Mouse (Mus musculus) right cerebral cortex, postnatal 4 days (tissue): ENCODE data around the gene Acap2.

Experiments used
- DNase-seq: peaks from one replicate; pipeline ENCODE4 v3.0.0-alpha.2; 2022

Gene Acap2

DNA sequence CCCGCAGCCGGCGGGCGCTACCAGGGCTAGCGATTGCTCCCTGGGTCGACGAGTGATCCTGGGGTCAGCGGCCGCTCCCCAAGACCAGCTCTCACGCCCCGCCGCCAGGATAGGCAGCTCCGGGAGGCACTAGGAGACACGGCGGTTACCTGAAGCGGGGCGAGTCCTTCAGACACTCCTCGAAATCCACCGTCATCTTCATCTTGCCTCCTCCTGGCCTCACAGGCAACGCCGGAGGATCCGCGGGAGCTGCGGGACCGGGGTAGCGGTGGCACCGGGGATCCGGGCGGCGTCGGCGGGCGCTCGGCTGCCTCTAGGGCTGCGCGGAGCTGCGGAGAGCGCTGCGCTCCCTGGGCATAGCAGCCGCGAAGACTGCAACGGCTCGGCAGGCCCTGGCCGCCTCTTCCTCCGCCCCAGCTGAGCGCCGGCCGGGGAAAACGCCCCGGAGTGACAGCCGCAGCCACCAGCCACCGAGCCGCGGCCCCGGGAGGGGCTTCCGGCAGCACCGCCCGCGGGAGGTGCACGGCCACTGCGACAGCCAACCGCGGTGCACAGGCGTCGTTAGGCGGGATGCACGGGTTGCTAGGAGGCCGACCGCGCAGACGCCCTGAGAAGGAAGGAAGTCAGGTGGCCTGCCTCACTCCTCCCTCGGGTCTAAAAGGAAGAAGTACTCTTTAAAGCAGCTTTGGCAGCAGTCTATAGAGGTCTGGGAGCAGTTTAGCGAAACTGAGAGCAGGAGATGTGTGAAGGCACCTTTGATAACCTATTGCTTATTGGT is at the start of gene Acap2:
Gene Acap2, minus strand, starts transcription at position 456 of the 778 bp plus-strand sequence.
- DNase-seq: peak; percentile 95

- DNase-seq: no peak
Observed at GRCm38 (mm10) chr16:31249401-31249800, 48.4 kb upstream of the Acap2 start.

- no peak for DNase-seq
Observed at GRCm38 (mm10) chr16:31248717-31249116, 47.7 kb upstream of the Acap2 start.

DNA sequence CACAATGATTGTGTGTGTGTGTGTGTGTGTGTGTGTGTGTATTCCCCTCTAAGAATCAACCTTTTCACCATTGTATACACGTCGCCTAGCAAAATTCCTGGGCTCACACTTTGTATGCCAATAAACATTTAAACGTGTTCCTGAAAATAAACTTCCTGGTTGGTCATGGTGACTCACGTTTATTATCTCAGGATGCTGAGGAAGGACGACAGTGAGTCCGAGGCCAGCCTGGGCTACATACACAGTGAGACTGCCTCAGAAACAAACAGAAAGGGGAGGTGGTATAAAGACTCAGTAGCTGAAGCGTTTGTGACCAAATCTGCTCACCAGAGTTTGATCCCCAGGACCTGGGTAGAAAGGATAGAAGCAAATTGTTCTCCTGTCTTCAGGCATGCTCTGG is 46.4 kb upstream of the Acap2 start:
- no peak for DNase-seq

DNA sequence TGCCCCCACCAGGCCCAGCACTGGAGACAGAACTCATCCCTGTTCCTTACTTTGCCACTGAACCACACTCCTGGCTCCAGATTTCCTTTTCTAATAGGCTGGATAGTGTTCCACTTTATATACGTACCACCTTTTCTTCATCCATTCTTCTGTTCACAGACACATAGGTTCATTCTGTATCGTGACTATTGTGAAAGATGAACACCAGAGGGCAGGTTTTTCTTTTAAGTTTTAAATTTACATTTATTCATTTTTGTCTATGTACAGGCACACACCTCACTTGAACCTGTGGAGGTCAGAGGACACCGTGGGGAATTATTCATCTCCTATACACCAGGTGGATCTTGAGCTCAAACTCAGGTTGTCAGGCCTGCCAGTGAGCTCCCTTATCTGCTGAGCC is 43.0 kb upstream of the Acap2 start:
- no peak for DNase-seq

- no peak for DNase-seq
Observed at GRCm38 (mm10) chr16:31241433-31241832, 40.4 kb upstream of the Acap2 start.

DNA sequence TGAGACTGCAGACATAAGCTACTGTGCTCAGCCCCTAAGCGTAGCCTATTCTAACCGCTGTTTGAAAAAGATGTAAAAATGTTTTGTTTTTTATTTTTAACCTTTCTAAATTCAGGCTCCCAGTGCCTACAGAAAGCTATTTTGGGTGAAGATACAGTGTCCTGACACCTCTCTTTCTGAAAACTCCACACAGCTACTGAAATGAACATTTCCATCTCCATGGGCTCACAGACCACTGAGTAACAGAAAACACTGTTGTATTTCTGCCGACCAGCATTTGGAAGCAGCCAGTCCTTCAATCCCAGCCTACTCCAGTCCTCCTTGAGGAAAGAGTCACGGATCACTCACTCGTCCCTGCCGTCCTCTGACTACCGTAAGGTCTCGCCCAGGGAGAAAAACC is 39.5 kb upstream of the Acap2 start:
- no peak for DNase-seq

DNA sequence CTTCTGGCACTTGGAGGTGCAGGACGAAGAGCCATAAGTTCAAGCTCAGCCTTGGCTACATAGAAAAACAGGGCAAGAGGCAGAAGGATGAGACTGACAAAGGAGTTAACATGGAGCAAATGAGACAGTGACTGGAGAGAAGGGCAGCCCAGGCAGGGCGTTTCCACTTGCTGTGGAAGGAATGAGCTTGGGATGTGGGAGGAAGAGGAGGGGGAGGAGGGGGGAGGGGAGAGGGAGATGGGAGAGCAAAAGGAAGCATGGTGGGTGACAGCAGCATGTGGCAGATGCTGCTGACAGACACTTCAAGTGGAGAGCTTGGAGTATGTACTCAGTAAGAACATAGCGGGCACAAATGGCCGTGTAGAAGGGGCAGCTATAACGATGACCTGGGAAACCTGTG is 37.2 kb upstream of the Acap2 start:
- no peak for DNase-seq

GRCm38 (mm10) chr16:31235457-31236310 is 34.6 kb upstream of the Acap2 start:
- no peak for DNase-seq

- no peak for DNase-seq
Observed at GRCm38 (mm10) chr16:31234808-31235456, 33.9 kb upstream of the Acap2 start.

DNA sequence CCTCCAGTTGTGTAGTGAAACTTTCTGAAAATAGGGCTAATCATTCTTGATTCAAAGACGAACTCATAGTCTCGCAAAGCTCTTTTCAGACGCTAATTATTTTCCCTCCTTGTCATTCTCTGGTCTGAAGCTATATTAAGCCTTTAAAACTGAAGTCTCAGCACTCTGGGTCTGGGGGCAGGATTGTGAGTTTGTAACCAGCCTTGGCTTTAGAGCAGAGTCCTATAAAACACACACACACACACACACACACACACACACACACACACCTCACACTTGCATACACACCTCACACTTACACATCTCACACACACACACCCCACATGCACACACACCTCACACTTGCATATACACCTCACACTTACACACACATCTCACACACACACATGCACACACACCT is 33.3 kb upstream of the Acap2 start:
- no peak for DNase-seq

- DNase-seq: no peak
Observed at GRCm38 (mm10) chr16:31233541-31234339, 32.7 kb upstream of the Acap2 start.

- DNase-seq: no peak
Observed at GRCm38 (mm10) chr16:31233167-31233498, 32.1 kb upstream of the Acap2 start.

DNA sequence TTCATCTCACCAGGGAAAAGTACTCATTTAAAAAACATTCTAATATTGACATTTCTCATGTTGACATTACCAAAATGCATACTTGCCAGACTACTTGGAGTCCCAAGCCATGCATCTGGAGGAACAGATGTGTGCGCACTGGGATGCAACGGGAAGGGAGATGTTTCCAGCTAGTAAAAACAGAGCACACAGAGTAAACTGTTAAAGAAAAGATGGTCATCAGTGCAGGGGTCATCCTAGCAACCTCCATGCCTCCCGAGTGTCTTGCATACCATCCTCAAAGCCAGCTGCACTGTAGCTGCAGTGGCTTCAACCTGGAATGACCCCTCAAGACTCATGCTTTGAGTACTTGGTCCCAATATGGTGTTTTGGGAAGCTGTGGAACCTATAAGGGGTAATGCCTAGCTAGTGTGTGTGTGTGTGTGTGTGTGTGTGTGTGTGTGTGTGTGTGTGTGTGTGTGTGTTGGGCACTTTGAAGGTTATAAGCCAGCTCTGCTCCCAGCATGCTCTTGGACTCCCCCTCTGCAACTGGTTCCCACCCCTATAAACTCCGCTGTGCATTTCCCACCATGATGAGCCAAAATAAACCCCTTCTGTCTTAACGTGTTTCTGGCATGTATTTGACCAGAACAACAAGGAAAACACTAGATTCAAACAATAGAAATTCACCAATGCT is 31.6 kb upstream of the Acap2 start:
- no peak for DNase-seq

GRCm38 (mm10) chr16:31231591-31231990 is 30.5 kb upstream of the Acap2 start:
- DNase-seq: no peak

- DNase-seq: no peak
Observed at GRCm38 (mm10) chr16:31227746-31228145, 26.7 kb upstream of the Acap2 start.

GRCm38 (mm10) chr16:31215271-31215670 is 14.2 kb upstream of the Acap2 start:
- no peak for DNase-seq

- no peak for DNase-seq
Observed at GRCm38 (mm10) chr16:31213463-31213862, 12.4 kb upstream of the Acap2 start.

DNA sequence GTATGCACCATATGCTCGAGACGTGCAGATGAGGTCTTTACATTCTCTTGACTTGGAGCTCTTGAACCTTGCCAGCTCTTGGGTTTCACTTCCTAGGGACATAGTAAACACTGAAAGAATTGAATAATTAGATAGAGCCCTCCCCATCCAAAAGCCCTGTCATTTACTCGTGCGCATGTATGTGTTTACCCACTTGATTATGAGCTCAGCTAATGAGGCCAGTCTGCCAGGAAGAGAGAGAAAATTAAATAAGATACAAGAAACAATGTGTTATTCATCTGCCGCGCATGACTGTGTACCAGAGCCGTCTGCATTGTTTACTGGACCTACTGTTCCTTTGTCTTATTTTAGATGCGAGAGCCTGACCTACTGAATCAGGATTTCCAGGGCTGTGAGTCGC is 10.5 kb upstream of the Acap2 start:
- no peak for DNase-seq

- no peak for DNase-seq
Observed at GRCm38 (mm10) chr16:31210453-31210852, 9.4 kb upstream of the Acap2 start.

- DNase-seq: no peak
Observed at GRCm38 (mm10) chr16:31209911-31210310, 8.9 kb upstream of the Acap2 start.

DNA sequence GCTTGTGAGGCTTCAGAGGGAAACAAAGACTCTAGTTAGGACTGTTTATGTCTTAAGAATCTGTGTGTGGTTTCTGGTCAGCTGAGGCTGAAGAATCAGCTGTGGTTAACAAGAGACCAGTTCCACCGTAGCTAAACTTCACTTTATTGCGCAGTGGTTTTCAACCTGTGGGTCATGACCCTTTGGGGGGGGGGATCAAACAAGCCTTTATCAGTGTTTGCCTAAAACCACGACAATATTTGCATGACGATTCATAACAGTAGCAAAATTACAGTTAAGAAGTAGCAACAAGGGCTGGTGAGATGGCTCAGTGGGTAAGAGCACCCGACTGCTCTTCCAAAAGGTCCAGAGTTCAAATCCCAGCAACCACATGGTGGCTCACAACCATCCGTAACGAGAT is 4.7 kb upstream of the Acap2 start:
- DNase-seq: no peak
